Mouse (Mus musculus) embryo, embryonic 9.5 days (tissue): ENCODE data around the gene Tmem242.

Experiments
- DNase-seq: peaks from one replicate; pipeline ENCODE4 v3.0.0-alpha.2; 2017; ENCODE audit errors: extremely low spot score

Tmem242 gene

DNA sequence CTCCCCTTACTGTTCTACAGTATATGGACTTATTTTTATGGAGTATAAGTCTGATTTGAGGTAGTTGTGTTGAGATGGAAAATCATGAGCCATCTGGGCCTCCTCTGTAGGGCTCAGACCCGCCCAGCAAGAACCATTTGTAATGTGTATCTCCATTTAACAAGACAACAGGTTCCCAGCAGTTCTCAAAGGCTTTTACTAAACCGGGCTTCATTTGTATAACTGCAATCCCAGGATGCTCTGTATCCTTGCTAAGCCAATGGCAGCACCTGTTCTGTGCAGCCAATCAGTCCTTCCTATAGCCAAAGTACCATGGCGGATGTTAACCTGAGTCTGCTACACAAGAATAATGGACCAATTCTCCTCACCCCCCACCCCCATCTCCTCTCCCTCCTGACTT, 23.5 kb downstream of the Tmem242 start:
- no peak for DNase-seq

DNA sequence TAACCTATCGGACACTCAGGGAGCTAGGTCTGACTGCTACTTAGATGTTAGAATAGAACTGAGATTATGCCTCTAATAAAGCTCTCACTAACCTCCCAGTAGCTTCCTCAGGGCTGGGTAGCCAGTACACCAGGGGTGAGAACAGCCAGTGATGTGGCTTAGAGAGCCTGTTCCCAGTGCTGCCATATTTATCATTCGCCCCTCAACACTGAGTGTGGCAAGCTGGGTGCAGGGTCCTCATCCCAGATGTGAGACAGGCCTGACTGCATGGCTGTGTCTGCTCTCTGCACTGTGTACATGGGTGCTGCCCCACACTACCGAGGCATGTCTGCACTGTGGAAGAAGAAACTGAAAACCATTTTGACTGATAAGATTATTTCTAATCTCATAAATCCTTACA, 26.0 kb downstream of the Tmem242 start:
- DNase-seq, result no peak

DNA sequence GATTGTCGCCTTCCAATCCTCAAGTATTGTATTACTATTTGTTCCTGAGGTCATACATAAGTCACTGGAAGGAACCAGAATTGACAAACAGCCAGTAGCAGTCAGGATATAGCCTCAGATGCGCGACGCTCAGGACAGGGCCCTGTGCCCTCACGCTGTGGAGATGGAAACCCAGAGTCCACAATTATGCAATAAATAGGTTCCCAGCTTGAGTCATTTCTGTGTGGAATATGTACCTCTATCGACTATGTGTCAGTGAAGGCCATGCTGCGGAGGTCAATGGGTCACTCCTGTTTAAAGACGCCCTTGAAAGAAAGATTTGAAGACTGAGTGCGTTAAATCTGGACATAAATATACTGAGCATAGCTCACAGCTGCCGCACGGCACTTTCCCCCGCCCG, 26.7 kb downstream of the Tmem242 start:
- no peak for DNase-seq

DNA sequence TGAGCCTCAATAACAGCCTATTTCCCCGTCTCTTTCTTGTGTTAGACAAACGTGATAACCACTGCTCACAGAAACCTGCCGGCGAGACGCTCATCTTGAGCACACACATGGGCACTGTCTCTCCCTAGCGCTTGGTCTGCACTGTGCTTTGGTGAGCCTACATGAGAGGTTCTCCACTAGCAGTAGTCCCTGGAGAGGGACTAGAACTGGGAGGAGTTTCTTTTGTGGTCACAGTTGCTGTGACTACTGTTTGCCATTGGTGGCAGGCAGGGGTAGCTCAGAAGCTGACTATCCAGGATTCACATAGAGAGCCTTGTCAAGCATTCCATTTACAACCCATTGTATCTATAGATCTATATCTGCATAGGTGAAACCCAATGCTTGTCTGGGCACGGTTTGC, 27.3 kb downstream of the Tmem242 start:
- DNase-seq, result no peak

DNA sequence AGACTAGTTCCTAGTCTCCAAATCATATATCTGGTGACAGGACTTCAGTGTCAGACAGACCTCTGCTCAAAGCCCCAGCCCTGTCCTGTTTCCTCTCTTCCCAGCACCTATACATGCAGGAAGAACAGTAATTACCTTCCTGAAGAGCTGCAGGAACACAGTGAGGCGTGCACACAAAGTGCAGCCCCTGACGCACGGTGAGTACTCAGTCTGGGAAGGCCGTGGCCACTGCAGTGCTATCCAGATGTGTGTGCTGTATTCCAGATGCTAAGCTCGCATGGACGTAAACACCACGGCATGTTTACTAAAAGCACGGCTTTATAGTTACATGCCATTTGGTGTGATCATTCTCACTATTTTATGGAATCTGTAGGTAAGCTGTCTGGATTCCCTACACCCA, 27.8 kb downstream of the Tmem242 start:
- no peak for DNase-seq

DNA sequence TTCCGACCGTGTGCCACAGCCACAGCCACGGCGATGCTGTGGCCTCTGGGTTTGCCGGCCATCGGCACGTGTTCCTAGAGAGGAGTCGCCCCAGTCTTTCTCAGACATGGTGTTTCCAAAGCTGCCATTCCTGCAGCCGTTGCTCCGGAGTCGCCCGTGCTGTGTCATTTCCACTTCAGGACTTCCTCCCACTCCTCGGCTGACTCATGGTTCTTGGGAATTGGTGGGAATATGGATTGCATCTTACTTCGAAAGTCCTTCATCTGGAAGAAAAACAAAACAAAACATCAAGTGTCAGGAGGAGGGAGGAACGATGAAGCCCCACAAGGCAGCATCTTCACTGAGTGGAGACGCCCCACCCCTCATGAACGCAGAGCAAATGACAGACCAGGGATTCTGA, 28.9 kb downstream of the Tmem242 start:
- no peak for DNase-seq

DNA sequence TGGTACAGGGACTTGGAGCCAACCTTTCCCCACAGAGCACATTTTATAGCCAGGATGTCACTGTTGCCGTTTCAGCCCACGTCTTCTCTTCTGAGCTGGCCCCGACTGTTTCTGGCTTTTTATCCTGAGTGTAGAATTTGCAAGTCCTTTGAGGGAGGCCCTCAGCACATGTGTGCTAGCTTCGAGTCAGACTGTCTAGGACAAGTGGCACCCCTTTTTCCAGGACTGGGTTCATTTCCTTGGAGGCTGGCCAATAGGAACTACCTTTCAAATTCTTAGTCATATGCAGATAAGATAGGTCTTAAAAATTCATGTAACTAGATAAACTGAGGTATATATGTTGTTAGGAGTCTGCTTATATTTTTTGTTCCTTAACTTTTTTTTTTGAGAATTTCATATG, 29.7 kb downstream of the Tmem242 start:
- DNase-seq, result no peak

DNA sequence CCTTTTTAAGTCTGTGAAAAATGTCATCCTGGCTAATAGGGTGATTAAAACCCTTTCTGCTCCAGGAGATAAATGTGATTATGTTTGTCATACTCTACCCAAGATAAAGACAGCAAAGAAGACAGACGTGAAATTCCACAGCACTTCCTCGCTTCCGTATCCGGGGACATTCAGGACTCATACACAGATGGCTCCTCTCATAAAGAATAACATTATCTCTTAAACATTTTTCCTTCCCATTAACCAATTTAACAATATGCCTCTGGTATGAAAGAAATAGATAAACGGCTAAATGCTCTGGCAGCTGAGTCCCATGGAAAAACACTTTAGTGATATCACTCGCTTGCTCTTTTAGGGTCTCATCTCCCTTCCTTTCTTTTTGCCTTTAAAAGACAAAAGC, 33.0 kb downstream of the Tmem242 start:
- no peak for DNase-seq

DNA sequence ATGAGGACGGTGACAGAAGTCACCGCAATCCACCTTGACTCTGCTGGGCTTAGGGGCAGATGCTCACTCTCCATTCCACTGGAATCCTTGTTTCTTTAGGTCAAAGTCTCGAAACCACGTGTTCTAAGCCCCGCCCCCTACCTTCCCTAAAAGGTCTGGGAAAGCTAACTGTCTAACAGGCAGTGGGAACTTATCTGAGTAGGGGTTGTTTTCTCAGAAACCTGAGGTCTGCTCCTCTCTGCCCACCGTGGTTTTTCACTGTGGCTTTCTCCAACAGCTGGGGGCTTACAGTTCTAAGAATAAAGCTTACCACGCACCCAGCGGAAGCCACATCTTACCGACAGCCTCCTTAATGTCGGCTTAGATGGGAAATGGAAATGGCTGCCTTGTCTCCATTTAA, 33.5 kb downstream of the Tmem242 start:
- no peak for DNase-seq

DNA sequence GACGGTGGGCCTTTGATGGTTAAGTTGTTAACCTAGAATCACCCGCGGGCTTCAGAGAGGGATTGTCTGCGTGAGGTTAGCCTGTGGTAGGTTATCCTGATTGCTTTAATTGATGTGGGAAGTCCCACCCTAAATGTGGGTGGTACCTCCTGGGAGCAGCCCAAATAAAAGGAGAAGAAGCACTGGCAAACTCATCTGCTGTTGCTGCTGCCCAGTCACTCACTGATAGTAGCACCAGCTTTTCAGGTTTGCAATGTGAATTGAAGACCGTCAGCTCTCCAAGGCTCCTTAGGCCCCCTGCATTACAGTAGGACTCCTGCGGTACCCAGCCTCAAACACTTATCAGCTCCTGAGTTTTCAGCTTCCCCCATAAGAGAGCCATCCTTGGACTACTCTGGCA, 36.2 kb downstream of the Tmem242 start:
- DNase-seq, result no peak

DNA sequence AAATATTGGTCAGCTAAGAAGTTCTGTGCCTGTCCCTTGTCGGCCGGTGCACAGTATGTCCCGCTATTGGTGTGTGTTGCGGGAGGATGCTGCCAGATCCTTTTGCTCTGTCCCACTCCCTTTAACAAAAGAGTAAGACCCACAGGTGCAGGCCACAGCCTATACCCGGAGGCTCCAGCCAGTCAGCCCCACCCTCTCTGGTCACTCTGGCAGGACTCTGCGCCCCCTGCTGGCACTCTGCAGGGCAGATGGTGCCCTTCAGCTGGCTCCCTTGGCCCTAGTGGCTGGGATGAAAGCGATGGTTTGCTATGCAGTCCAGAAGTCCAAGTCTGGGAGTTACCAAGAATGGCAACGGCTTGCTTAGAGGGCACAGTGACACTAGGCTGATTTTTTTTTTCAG, 37.4 kb downstream of the Tmem242 start:
- peak; percentile 82 for DNase-seq

DNA sequence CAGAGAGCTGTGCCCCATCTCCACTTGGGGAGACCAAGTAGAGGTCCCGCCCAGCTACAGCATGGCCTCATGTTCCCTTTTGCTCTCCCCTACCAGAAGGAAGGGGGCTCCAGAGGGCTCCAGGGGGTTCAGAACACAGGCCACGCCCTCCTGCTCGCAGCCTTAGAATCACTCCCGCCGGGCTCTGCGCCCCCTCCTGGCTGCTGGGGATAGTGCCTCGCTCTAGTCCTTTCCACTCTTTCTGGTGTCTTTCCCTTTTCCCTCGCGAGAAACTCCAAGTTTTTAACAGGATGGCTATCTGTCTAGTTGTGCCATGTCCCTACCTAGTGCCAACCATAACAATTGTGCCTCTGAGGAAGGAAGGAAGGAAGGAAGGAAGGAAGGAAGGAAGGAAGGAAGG, 38.0 kb downstream of the Tmem242 start:
- peak; percentile 80 for DNase-seq

DNA sequence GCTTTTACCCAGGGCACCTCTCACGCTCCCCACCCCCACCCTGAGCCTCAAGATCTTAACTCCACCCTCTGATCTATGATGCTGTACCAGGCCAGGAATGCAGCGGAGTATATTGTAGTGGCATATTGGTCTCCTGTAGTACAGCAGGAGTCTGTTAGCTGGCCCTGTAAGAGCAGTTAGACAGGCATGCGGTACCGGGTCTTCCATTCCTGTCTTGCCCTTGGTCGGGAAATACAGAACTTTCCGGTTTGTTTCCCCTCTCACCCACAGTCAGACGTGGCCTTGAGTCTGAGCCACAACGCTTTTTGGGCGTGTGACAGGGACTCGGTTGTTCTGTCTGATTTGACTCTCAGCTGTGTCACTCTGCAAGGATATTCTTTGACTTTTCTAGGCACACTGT, 38.8 kb downstream of the Tmem242 start:
- DNase-seq, result no peak

DNA sequence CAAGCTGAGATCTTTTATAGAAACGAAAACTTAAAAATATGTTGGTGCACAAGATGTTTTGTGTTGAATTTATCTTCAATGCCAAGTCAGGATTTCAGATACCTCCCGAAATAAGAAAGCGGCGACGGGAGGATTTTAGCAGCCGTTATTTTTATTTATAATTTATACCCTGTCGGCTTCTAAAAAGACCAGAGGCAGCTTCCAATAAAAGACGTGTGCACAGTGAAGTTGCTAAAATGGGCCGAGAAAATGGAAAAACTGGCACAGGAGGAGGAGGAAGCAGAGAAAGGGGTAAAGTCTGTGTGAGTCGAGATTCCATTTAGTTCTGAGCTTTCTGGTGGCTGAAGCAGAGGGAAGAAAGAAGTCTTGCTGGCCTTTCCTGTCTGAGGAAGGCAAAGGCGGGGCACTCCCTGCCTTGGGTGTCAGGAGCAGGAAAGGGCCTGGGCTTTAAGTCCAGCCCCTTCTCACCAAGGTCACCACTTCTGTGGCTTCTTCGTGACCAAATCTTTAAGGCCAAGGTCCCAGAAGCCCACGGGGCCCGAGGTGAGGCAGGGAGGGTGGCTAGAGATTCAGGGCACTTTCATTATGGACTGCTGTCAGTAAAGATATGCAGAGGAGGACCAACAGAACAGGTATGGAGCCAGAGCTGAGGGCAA, 39.5 kb downstream of the Tmem242 start:
- no peak for DNase-seq

DNA sequence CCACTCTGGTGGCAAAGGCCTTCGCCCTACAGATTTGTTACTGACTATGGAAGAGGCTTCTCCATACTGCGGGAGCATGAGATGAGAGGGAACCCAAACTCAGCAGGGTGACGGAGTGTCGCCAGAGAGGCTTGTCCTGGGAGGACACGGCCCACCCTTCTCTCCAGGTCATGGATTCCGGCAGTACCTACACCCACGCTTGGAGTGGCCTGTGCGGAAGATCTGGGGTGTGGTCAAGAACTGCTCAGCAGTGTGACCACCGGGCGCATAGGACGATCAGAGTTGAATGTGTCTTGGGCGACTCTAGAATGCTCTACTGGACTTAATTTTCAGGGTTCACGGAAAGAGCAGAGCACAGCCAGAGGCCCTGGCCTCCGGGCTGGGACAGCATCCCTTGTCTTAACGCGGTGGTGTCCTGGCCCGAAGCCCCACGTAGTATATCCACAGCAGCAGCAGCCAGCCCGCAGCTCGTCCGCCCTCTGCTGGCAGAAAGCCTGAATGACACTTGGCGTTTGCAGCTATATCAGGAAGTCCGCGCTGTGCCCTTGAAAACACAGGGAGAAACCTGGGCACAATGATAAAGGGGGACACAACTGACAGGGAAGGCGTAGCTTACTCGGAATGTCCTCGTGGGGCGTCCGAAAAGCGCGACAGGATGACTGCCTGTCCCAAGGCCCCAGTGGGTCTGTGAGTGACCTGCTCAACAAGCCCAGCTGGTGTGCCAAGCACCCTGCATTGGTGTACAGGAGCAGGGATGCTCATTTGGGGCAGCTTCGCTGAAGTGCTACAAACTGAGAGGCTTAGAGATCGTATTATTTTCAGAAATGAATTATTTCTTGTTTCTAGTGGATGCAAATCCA, 42.7 kb downstream of the Tmem242 start:
- peak; percentile 86 for DNase-seq

DNA sequence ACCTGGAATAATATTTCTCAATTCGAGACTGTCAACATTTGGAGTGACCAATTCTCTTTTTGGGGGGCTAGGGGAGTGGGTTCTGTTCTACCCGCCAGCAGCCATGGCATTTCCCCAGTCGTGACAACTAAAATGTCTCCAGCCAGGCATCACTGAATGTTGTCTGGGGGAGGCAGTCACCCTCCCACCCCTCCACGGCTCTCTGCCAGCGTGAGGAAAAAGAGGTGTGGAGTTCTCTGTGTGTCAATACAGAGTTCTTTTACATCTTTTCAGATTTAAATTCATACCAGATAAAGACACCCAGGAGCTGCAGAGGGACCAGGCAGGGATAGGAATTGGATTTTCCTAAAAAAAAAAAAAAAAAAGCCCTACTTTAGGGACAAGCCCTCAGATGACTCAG, 43.8 kb downstream of the Tmem242 start:
- no peak for DNase-seq

DNA sequence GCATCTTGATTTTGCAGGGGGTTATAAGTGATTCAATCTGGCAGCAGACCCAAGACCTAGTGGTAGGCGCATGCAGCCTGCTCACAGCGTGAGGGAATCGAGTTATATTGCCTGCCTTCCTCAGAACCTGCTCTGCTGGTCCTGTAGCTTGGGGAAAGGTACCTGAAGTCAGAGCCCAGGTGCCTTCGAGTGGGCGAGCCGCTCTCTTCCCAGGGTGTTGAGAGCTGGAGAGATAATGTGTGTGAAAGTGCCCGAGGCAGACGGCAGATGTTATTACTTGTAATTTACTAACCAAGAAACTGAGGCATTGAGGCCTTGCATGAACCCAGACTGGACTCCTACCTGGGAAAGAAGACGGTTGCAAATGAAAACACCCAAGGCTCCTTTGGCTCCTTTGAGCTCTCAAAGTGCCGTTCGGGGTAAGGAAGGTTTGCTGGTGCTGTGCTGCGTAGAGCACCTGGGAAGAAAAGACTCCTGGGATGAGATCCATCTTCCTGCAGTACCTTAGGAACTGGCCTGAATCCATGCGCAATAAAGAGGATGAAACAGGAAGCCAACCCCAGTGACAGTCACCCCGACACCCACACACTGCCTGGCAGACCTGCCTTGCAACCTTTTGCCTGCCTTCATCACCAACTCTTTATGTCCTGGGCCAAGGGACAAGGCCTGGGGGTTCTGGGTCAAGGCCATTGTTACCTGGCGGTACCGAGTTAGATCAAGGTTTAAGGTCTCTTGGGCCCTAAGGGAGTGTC, 44.4 kb downstream of the Tmem242 start:
- DNase-seq, result no peak

DNA sequence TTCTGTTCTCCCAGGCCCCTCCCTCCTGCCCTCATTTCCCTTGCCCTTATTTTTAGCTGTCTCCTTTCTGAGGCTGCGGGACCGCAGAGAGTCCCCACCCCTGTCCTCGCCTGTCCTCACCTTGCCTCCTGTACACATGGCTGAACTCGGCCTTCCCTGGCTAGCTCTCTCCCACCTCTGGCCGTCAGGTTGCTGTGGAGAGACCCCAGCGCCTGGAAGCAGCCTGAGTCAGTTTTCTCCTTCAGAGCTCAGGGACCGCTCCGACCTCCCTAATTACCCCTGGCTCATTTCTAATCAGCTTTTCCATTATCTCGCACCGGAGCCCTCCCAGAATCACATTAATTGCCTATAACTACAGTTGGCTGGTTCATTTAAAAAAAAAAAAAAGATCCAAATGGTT, 49.4 kb downstream of the Tmem242 start:
- DNase-seq, result no peak

DNA sequence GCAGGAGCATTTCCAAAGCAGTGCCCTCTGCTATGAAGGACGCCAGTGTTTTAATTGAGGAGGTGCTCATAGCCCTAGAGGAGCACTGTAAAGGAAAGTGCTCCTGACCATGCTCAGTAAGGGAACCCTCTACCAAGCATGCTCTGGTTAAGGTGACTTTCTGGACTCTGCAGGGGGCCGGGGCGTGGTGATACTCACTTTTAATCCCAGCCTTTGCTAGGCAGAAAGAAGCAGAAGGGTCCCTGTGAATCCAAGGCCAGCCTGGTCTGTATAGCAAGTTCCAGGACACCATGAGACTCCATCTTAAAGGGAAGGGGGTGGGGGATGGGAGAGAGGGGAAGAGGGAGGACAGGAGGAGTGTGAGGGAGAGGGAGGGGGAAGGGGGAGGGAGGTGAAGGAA, 51.7 kb downstream of the Tmem242 start:
- DNase-seq, result no peak

DNA sequence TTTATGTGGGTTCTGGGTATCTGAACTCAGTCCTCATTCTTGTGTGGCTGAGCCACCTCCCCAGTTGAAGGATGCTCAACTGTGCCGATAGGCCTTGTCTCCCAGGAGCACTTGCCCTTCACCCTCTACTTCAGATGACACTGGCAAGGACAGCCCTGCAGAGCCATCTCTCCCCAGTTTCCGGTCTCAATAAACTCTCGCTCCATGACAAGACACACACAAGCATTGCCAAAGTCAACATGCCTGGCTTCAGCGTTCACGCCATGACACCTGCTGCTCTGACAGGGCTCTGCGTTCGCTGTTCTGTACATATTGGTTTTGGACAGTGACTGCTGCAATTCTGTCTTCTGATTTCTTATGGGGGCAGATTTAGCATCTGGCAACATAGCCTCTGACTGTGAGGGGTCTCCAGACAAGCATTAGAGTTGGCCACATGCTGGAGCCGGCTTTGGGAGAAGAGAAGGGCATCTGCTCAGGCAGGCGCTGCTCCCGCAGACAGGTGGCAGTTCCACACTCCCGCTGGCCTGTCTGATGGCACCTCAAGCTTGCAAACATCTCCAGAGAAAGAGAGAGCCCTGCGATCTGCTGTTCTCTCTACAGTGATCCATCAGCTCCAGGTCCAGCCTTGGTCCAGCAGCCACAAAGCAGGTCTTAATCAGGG, 53.0 kb downstream of the Tmem242 start:
- DNase-seq, result no peak

DNA sequence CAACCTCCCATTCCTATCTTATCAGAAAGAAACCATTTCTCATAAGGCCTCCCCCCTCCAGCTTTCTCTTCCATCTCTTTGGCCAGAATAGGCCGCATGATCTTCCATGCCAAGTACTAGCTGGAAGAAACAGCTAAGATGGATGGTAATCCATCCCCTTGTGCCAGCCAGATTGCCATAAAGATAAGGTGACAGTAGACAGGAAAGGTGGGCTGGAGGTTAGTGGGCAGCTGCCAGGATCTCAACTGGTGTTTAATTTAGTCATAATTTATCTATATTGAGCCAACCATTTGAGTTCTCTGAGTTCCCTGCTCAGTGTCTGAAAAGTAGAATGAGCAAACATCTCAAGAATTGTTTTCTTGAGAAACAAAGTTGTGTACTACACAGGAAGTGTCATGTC, 54.4 kb downstream of the Tmem242 start:
- DNase-seq, result no peak

DNA sequence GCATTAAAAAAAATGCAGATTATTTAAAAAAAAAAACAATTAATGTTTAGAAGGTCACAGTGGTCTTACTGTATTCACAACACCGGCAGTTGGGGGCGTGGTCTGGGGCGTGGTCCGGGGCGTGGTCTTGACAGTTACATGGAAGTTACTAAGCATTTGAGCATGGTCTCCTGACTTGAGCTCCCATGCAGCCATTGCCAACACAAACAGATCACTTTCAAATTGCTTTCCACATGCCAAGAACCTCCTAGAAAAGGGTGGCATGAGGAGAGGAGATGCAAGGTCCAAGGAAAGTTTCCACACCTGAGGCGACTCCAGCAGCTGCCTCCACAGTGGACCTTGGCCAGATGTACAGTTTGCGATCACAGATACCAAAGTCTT, 62.1 kb downstream of the Tmem242 start:
- DNase-seq, result peak; percentile 25
